Mouse (Mus musculus) cerebellum, postnatal 36 days (tissue): ENCODE results near the gene Cox20.
"Not testable (repeated sequence)": the region's sequence is repeated elsewhere in the genome, so short reads cannot be mapped to it uniquely, and the experiment has no call there.

Experiments
- DNase-seq, 2 experiments: peaks; one replicate each; pipeline ENCODE4 v3.0.0; 2021 to 2022; ENCODE audit warnings: mixed read lengths in 2 of 2

Cox20 gene

GRCm38 (mm10) chr1:178318389-178319184, at the start of gene Cox20:
Cox20 (plus strand) TSS chr1:178319130.
- peak; percentile 95 to 97 for DNase-seq

GRCm38 (mm10) chr1:178270635-178271034, 48.3 kb upstream of the Cox20 start:
- DNase-seq, result no peak

DNA sequence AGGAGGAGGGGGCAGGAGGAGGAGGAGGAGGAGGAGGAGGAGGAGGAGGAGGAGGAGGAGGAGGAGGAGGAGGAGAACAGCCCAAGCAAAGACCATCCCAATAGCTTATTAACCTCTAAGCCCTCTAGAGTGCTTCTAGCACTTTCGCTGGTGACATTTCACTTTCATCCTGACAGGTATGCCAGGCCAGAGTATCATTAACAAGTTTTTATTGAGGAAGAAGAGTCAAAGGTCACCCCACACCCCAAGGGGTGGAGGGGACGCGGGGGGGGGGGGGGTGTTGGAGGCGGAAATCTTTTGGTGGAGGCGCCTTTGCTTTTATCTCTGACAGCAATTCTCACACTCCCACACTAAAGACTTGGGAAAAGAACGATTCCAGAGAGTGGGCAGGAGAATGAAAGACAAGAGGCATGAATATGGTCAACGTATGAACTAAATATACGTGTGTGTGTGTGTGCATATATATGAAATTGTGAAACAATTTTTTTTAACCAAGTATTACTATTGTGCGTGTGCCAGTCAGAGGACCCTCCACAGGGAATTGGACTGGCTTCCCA, 43.7 kb upstream of the Cox20 start:
- no peak for DNase-seq

DNA sequence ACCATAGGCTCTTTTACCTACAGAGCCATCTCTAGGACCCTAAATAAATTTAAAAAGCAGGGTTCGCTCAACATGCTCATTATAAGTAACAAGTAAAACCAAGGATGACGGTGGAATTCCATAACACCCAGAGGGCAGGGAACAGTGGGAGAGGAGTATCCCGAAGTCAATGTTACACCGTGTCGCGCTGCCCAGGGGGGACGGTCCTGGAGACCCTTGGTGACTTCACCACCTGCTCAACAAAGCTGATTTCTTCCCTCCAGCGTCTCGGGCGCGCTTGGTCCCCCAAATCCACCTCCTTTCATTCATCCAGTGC, 43.2 kb upstream of the Cox20 start:
- DNase-seq, result no peak

DNA sequence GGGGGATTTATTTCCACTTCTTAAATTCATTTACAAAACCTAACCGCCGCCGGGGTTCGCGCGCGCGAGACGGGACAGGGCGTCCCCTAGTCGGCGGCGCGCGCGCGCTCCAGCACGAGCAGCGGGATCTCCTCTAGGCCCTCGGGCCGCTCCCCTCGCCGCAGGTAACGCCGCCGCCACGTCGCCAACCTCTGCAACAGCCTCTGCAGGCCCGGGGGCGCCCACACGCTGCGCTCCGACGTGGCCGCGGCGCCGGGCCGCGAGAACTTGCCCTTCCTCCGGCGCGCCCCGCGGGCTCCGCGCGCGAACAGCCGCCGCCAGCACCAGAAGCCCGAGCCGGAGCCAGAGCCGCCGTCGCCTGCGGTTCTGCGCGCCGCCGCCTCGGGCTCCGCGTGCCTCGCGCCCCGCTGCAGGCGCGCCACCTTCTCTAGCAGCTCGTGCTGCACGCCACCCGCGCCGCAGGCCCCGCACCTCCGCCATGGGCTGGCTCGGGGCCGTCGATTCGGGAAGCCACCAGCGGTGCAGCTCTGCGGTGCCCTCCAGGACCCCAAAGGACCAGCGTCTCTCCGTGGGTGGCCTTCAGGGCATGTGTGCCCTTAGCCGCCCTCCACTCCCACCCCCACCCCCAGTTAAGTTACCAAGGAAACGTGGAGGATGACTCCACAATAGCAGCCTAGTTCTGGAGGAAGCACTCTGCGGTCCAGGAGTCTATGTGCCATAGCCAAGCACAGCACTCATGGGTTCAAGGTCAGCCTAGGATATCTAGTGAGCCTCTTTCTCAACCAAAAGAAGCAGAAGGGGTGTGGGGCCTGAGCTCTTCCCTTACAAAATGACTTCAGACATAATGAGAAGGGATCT, 42.6 kb upstream of the Cox20 start:
- peak; percentile 70 to 71 for DNase-seq

- DNase-seq, result not testable (repeated sequence)
Observed at GRCm38 (mm10) chr1:178283314-178283713, 35.6 kb upstream of the Cox20 start.

DNA sequence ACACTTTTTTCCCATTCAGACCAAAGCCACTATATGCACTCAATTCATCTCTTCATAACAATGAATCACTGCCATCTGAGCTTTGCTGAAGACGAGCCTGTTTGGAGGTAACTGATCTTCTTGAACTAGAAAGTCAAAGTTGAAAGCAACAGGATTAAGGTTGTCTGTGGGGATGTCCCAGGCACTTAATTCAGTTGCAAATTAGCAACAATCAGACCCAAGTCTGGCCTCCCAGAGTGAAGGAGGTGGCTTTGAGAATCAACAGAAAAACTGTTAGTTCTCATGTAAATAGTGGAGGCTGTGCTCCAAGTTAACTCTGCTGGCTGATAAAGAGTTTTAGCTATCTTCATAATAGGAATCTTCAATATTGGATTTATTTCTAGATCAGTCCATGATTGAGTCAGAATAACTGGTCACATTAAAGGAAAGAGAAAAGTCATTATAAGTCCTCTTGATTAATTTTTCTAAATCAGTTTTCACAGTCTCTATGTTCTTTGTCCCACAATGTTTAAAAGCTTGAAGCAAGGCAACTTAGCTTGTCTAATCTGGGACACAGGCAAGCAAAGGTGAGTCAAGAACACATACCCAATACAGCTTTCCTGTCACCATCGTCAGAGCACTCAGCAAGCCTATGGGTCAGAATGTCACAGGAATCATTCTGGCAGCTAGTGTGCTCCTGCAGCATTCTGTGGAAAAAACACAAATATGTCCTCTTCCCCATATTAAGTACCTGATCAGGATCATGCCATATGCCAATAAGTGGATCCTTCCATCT, 34.8 kb upstream of the Cox20 start:
- DNase-seq, result no peak

- DNase-seq, result no peak
Observed at GRCm38 (mm10) chr1:178287601-178288176, 31.2 kb upstream of the Cox20 start.

DNA sequence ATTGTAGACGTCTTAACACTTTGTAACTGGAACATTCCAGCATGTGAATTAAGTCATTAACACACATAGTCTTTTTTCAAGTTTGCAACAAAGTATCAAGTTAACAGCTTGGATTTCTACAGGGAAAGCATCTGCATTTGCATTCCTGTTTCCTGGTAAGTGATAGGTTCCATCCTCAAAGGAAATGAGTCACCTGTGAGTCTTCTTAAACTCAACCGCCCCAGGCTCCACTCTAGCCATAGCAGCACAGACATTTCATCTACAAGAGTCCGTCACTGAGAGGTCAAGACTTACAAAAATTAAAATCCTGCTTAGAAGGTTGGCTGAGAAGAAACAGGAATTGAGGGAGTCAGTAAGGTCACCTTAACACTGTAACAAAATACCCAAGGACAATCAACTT, 27.2 kb upstream of the Cox20 start:
- DNase-seq, result no peak

- no peak for DNase-seq
Observed at GRCm38 (mm10) chr1:178294051-178294450, 24.9 kb upstream of the Cox20 start.

DNA sequence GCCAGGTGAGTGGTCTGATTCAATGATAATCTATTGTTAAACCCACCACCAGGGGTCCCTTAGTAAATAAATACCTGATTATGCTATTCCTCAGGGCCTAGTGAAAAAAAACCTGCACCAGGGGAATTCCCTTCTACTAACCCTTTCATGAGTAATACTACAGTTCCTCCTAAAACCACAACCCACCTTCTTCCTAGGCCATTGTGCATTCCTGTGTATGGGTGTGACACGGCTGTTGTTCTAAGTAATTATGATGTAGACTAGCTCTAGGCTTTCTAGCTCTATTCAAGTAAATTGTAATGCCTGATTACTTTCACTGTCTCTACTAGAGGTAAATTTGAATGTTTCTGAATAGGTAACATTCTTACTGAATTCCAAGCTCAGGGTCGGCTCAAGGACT, 17.7 kb upstream of the Cox20 start:
- DNase-seq, result not testable (repeated sequence)

DNA sequence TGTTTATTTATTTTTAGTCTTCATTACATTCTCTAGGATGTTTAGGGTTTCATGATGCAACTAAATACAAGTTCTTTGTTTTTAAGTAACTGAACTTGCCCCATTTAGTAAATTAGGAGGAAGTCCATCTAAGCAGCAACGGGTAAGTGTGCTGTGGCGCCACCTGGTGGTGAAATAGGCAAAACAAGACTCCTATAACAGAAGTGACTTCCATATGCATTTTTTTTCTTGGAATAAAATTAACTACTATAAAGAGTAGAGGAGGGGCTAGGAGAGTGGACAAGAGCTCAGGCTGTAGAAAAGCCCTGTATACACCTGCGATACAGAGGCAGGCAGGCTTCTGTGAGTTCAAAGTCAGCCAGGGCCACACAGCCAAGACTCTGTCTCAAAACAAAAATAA, 15.5 kb upstream of the Cox20 start:
- DNase-seq, result peak; percentile 74 to 77

GRCm38 (mm10) chr1:178309487-178309886, 9.4 kb upstream of the Cox20 start:
- no peak for DNase-seq

GRCm38 (mm10) chr1:178310128-178310527, 8.8 kb upstream of the Cox20 start:
- no peak for DNase-seq

DNA sequence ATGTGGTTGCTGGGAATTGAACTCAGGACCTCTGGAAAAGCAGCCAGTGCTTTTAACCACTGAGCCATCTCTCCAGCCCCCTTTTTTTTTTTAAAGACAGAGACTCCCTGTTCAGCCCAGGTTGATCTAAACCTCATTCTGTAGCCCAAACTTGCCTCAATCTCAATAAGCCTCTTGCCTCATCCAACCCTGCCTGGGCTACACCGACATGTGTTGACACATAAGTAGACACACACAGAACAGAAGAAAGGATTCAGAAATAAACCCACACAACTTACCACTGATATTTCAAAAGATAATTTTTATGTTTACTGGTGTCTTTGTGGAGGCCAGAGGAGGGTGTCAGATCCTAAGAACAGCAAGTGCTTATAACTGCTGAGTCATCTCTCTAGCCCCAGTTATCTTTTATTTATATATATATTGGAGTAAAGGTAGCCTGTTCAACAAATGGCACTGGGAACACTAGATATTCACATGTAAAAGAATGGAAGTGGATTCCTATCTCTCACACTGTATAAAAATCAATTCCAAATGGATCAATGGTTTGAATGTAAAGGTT, 5.8 kb upstream of the Cox20 start:
- no peak for DNase-seq

DNA sequence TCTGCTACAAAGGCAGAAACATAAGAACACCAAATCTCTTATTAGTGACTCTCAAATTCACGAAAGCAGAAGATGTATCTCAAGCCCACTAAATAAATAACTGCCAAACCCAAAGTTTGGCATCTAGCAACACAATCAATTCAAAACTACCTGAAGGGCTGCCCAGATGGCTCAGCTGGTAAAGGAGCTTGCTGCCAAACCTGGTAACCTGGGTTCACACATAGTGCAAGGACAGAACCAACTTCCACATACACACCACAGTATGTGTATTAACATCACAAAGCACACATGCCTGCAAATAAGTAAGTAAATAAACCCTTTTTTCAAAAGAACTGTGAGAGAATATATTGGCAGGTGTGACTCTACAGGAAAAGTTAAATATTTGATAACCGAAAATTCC, 4.7 kb upstream of the Cox20 start:
- no peak for DNase-seq

DNA sequence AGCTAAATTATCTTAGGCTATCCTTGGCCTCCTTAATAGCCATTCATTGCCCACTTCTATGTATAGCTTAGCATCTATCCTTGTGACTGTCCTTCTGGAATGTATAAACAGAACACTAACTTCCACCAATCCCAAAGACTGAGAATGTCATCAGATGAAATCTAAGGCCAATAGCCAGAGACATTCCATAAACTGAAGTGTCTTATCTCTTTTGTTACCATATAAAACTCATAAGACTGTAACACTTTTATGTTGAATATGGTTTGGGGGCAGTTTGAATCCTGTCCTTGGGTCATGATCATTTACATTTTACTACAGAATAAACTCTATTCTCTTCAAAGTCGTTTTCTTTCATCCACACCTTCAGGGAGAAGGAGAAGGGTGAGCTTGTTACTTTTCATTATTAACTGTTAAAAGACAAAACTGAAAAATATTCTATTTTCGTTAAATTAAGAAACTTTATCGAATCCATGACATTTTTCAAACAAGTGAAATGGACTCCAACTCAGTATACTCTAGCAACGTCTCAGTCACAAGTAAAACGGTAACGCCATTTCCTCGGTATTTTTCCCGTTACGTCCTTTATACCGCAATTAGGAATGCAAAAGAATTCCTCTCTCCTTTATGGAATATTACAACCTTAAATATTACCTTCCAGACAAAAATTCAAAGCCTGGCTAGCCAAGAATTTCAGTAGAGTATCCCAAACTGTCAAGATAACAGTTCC, 1.5 kb upstream of the Cox20 start:
- DNase-seq, result no peak

GRCm38 (mm10) chr1:178318002-178318388, 935 bp upstream of the Cox20 start:
- DNase-seq, result no peak

GRCm38 (mm10) chr1:178319295-178320037, 536 bp downstream of the Cox20 start:
- no peak for DNase-seq

DNA sequence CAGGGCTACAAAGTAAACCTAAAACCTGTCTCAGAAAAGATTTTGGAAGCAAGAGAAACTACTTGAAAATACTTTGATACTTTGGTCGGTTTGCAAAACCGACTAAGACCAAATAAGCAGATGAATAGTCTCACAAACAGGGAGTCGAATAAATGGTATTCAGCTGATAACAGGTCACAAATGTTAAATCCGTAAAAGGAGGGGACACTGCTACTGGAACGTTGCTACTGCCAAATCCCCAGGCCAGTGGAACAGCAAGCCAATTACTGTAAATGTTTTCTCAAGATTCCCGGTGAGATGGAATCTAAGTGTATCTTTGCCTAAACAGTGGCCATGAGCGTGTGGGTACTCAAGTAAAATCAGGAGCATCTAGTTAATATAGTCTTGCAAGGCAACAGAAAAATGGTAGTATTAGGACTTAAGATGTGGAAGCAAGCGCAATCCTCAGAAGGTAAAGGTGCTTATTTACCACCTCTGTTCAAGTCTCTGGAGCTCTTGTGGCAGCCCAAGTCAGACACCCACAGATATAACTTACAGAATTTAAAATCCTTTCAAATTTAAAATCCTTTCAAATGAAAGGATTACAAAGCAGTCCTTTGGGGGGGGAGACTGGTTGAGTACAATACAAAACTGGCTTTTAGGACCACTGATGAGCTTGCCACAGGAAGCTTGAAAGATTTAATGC, 1.2 kb downstream of the Cox20 start:
- no peak for DNase-seq
